Mouse (Mus musculus) ES-Bruce4 (cell line): Measurements from ENCODE around the gene Trhr2. TPM values are rescaled to one million over a fixed set of nuclear protein-coding genes. Genes with fewer than 3 reads are reported as not detected.

Experiments used
- H3K27ac ChIP-seq: 2 replicates; pipeline ENCODE4 v1.5.1; 2012; ENCODE audit warnings: low read length, inconsistent platforms; ENCODE audit not compliant: insufficient read depth
- H3K27me3 ChIP-seq: 2 replicates; pipeline ENCODE4 v1.6.1; 2012; ENCODE audit warnings: mild to moderate bottlenecking, low read length, inconsistent platforms; ENCODE audit not compliant: control insufficient read depth, poor library complexity, insufficient read depth, severe bottlenecking
- H3K36me3 ChIP-seq: 2 replicates; pipeline ENCODE4 v1.6.1; 2012; ENCODE audit warnings: inconsistent platforms, mild to moderate bottlenecking, low read length, moderate library complexity; ENCODE audit not compliant: control insufficient read depth, poor library complexity, insufficient read depth, severe bottlenecking
- H3K4me1 ChIP-seq: one replicate; pipeline ENCODE4 v1.8.1; 2011; ENCODE audit warnings: low read length; ENCODE audit not compliant: control insufficient read depth, insufficient read depth
- H3K4me3 ChIP-seq: 2 replicates; pipeline ENCODE4 v1.5.1; 2011; ENCODE audit warnings: low read depth, mild to moderate bottlenecking, low read length
- H3K9ac ChIP-seq: 2 replicates; pipeline ENCODE4 v1.6.1; 2012; ENCODE audit warnings: low read depth, mild to moderate bottlenecking, inconsistent platforms; ENCODE audit not compliant: poor library complexity, severe bottlenecking
- H3K9me3 ChIP-seq: replicated peaks from 2 replicates; pipeline ENCODE4 v1.6.1; 2012; ENCODE audit warnings: mild to moderate bottlenecking, low read length, inconsistent platforms; ENCODE audit not compliant: control insufficient read depth, poor library complexity, insufficient read depth, severe bottlenecking
- CTCF ChIP-seq: IDR thresholded peaks from one replicate; pipeline ENCODE4 v1.8.1; 2011; ENCODE audit warnings: low read depth, low read length
- EP300 ChIP-seq: IDR thresholded peaks from 2 replicates; pipeline ENCODE4 v1.6.1; 2011; ENCODE audit warnings: low read depth, low read length; ENCODE audit not compliant: insufficient read depth
- POLR2A ChIP-seq: IDR thresholded peaks from one replicate; pipeline ENCODE4 v1.8.1; 2011; ENCODE audit warnings: low read length; ENCODE audit not compliant: insufficient read depth
- polyA plus RNA-seq: library from polyadenylated mRNA; stranded (reverse); fragments of >200 nt; gene quantifications from 2 replicates; pipeline ENCODE4 v1.2.4, GENCODE M21; 2011; ENCODE audit warnings: low read depth; ENCODE audit not compliant: missing spikeins, insufficient read depth, insufficient read length

Gene Trhr2
- polyA plus RNA-seq, 1 experiment, result not detected

DNA sequence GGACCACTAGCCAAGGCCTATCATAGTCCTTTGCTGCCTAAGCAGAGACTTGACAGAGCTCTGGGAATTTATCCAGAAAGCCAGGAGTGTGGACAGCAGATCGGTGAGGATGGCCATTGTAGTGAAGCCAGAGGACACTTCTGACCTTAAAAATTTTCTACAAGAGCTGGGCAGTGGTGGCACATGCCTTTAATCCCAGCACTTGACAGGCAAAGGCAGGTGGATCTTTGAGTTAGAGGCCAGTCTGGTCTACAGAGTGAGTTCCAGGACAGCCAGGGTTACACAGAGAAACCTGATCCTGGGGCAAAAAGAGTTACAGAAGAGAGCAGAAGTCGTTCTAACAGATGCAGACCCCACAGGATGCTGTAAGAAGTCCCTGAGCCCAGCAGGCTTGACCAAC lies 44.1 kb downstream of the Trhr2 start:
- TF ChIP-seq POLR2A (no peak), CTCF (no peak), EP300 (no peak)
- H3K9me3 ChIP-seq, result no peaks in the 10 kb centered on the region
- H3K27ac ChIP-seq, result no peak overlapping the region
- H3K36me3 ChIP-seq, result no peaks in the 10 kb centered on the region
- H3K27me3 ChIP-seq, result no peaks in the 10 kb centered on the region
- H3K4me3 ChIP-seq, result no peak overlapping the region
- H3K4me1 ChIP-seq, result peaks cover 9% of the 10 kb centered on the region
- H3K9ac ChIP-seq, result no peak overlapping the region

DNA sequence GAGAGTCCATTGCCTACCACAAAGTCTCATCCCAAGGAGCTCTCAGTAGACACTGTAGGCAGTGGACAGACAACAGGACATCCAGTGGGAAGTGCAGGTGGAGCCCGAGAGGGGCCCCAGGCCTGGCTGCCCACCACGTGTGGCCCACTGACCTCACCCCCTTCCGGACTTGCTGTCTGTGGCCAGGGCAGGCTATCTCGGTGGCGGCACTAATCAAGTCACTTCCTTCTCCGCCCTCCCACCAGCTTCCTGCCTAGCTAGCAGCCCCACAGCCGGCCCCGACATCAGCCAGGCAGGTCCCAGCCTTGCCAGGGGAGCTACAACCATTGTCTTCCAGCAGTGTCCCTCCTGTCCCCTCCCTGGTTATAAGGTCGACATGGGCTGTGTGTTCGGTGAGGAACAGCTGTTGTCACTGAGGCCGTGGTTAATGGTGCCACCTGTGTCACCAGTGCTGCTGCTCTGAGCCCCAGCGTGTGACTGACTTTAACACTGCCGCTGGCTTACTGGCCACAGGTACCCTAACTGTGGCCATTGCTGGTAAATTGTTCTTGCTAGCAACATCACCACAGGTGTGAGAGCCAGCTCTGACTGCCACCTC lies 45.5 kb downstream of the Trhr2 start:
- Histone ChIP-seq H3K27ac (no peak overlapping the region), H3K27me3 (no peaks in the 10 kb centered on the region), H3K4me1 (peaks cover 3% of the 10 kb centered on the region), H3K36me3 (no peaks in the 10 kb centered on the region), H3K4me3 (no peak overlapping the region), H3K9me3 (no peaks in the 10 kb centered on the region), H3K9ac (no peak overlapping the region)
- no peak for TF ChIP-seq POLR2A
- TF ChIP-seq CTCF, result no peak
- TF ChIP-seq EP300, result no peak

GRCm38 (mm10) chr8:122313310-122313709 lies 47.2 kb downstream of the Trhr2 start:
- Histone ChIP-seq H3K4me3 (no peak overlapping the region), H3K4me1 (peaks cover 2% of the 10 kb centered on the region), H3K36me3 (no peaks in the 10 kb centered on the region), H3K9ac (no peak overlapping the region), H3K27me3 (no peaks in the 10 kb centered on the region), H3K9me3 (no peaks in the 10 kb centered on the region), H3K27ac (no peak overlapping the region)
- TF ChIP-seq CTCF, result no peak
- no peak for TF ChIP-seq POLR2A
- no peak for TF ChIP-seq EP300

GRCm38 (mm10) chr8:122312553-122312952 lies 48.0 kb downstream of the Trhr2 start:
- no peaks in the 10 kb centered on the region for H3K27me3 ChIP-seq

GRCm38 (mm10) chr8:122311115-122311514 lies 49.4 kb downstream of the Trhr2 start:
- H3K9ac ChIP-seq, result no peak overlapping the region
- no peak overlapping the region for H3K27ac ChIP-seq
- no peaks in the 10 kb centered on the region for H3K4me1 ChIP-seq
- H3K9me3 ChIP-seq, result no peaks in the 10 kb centered on the region
- no peaks in the 10 kb centered on the region for H3K36me3 ChIP-seq
- H3K4me3 ChIP-seq, result no peak overlapping the region
- TF ChIP-seq POLR2A, result no peak
- TF ChIP-seq EP300, result no peak
- no peak for TF ChIP-seq CTCF
- no peaks in the 10 kb centered on the region for H3K27me3 ChIP-seq

More at GRCm38 (mm10) chr8:122312553-122312952, 48.0 kb downstream of the Trhr2 start:
- TF ChIP-seq EP300 (no peak), POLR2A (no peak), CTCF (no peak)
- H3K4me1 ChIP-seq, result no peaks in the 10 kb centered on the region
- H3K27ac ChIP-seq, result no peak overlapping the region
- H3K9me3 ChIP-seq, result no peaks in the 10 kb centered on the region
- no peaks in the 10 kb centered on the region for H3K36me3 ChIP-seq
- H3K4me3 ChIP-seq, result no peak overlapping the region
- no peak overlapping the region for H3K9ac ChIP-seq

- Histone ChIP-seq H3K9me3 (no peaks in the 10 kb centered on the region), H3K27me3 (no peaks in the 10 kb centered on the region), H3K27ac (no peak overlapping the region), H3K4me1 (no peaks in the 10 kb centered on the region), H3K9ac (no peak overlapping the region), H3K4me3 (no peak overlapping the region), H3K36me3 (no peaks in the 10 kb centered on the region)
- TF ChIP-seq EP300, result no peak
- no peak for TF ChIP-seq CTCF
- no peak for TF ChIP-seq POLR2A
Observed at GRCm38 (mm10) chr8:122309272-122309671, 51.3 kb downstream of the Trhr2 start.
